Mouse (Mus musculus) adrenal gland, postnatal 10 days (tissue): ENCODE measurements at regions not wholly inside any gene's neighbourhood (a gene's known extent, or its start where the extent isn't known, plus 50 kb on each side); places are given as distances from the start of the nearest gene placed in this dataset.
"Not testable (repeated sequence)": the region's sequence is repeated elsewhere in the genome, so short reads cannot be mapped to it uniquely, and the experiment has no call there.

ENCODE experiments used
- DNase-seq: peaks from one replicate; pipeline ENCODE4 v3.0.0; 2021; ENCODE audit warnings: mixed read lengths

- no peak for DNase-seq
Observed at GRCm38 (mm10) chr14:47921811-47922277, 198.8 kb upstream of the Peli2 start.

DNA sequence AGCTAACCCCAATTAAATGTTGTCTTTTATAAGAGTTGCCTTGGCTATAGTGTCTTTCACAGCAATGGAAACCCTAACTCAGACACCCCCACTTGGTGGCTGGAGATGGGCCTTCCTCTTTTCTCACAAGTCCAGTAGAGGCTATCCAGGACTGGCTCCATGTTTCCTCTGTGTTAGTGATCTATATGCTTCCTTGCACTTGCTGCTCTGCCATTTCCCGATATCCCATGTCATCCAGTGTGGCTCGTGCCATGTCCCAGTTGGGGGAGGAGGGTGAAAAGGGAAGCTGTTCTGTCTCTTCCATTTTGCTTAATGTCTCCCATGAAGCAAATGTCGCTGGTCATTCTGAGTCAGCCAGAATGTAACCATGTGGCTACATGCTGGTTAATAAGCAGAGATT lies 194.2 kb upstream of the Peli2 start:
- no peak for DNase-seq

- no peak for DNase-seq
Observed at GRCm38 (mm10) chr14:47935401-47935800, 185.2 kb upstream of the Peli2 start.

GRCm38 (mm10) chr14:47937081-47937651 lies 183.5 kb upstream of the Peli2 start:
- DNase-seq: no peak

- DNase-seq: no peak
Observed at GRCm38 (mm10) chr14:47939781-47940590, 180.6 kb upstream of the Peli2 start.

DNA sequence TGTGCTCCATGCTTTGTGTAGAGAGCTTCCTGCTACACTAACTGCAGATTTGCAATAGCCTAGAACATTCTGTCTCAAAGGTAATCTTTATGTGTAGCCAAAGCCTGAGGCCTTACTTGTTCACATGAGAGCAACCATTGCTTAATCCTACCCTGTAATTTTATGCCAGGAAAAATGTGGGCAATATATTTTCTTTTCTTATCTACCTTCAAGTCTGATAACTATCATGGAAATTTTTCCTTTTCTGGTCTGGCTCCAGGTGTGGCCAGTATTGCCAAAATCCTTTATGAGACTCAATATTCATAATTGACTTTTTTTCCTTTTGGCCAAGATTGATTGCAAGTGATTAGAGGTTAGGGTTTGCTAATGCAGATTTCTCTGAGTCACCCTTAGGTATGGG lies 178.0 kb upstream of the Peli2 start:
- no peak for DNase-seq

DNA sequence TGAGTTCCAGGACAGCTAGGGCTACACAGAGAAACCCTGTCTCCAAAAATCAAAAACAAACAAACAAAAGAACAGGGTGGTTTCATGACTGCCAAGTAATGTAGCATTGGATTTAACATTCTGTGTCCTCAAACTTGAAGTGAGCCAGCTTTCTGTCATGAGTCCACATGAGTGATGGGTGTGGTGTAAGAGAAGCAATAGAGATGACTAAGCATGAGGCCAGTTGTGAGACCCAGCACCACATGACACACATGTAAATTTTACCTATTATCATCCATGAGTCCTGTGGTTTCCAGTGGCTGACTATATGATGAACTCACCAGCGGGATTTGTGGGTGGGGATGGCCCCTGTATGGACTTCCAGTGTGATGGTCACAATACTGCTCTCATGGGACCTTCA lies 176.0 kb upstream of the Peli2 start:
- peak; percentile 19 for DNase-seq

- DNase-seq: no peak
Observed at GRCm38 (mm10) chr14:47951041-47951440, 169.6 kb upstream of the Peli2 start.

- no peak for DNase-seq
Observed at GRCm38 (mm10) chr14:47958171-47958570, 162.5 kb upstream of the Peli2 start.

- no peak for DNase-seq
Observed at GRCm38 (mm10) chr14:47959366-47960280, 161.0 kb upstream of the Peli2 start.

- DNase-seq: not testable (repeated sequence)
Observed at GRCm38 (mm10) chr14:47964806-47965205, 155.8 kb upstream of the Peli2 start.

DNA sequence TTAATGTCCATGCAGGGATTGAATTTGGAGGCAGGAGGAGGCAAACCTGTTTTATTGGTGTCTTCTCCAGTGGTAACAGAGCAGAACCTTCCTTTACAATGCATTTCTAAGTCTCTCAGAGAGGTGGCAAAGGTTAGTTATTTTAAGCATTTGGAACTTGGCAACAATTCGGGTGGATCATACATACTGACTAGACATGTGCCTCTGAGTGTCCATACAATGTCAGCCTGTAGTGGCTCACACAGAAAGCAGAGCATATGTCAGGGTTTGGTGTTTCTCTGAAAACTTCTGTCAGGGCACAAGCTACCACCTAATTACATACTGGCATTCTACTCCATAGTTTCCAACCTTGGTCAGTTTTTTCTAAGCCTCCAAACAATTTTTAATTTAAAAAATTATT lies 150.8 kb upstream of the Peli2 start:
- no peak for DNase-seq

- DNase-seq: not testable (repeated sequence)
Observed at GRCm38 (mm10) chr14:47973161-47973560, 147.5 kb upstream of the Peli2 start.

GRCm38 (mm10) chr14:47982993-47983740 lies 137.5 kb upstream of the Peli2 start:
- peak; percentile 49 for DNase-seq

- peak; percentile 5 for DNase-seq
Observed at GRCm38 (mm10) chr14:47986483-47986882, 134.1 kb upstream of the Peli2 start.

GRCm38 (mm10) chr14:47986941-47987340 lies 133.7 kb upstream of the Peli2 start:
- peak; percentile 38 for DNase-seq

- peak; percentile 44 for DNase-seq
Observed at GRCm38 (mm10) chr14:47987392-47988075, 133.1 kb upstream of the Peli2 start.

DNA sequence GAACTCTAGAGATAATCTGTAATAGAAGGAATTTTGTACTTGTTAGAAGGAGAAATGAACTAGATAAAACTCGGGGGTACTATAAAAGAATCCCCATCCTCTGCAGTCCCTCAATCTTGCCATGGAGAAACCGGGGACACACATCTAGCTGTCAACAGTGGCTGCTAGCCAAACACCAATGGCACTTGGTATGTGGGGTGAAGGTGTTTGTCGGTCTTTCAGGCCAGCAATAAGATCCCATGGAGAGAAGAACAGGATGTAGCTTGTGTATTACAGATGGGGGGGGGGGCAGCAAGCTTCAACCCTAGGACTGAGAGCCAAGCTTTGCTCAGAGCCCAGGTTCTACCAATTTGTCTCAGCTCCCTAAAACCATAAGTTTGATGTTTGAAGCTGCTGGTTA lies 132.5 kb upstream of the Peli2 start:
- DNase-seq: no peak

- DNase-seq: peak; percentile 56
Observed at GRCm38 (mm10) chr14:47989315-47989714, 131.3 kb upstream of the Peli2 start.

DNA sequence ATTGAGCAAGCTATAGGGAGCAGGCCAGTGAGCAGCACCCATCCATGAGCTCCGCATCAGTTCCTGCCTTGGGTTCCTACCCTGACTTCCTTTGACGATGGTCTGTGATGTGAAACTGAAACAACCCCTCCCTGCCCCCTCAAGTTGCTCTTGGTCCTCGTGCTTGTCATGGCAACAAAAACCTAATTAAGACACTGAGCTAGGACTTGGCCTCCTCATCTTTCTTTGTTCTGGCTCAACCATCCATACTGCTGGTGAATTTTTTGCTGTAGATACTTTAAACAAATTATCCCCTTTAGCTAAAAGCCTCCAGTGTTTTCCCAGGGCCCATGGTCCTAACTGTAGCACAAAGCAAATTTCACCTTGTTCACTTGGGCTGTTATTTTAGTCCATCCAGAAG lies 129.9 kb upstream of the Peli2 start:
- no peak for DNase-seq

DNA sequence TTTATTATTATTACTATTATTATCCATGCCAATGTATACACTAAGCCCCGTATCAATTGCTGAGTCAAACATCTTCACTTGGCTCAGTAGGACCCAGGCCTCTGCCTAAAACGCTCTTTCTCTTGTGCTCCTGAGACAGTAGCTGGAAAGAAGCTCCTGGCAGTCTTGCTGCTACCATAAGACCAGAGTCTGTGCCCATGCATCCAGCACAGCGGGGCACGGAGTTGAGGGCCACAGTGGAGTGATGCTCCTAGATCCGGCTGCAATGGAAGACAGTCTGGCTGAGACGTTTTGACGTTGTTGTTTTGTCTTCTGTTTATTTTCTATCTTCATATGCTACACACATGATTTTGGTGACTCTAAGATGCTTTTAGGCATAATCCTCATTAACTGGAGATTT lies 129.1 kb upstream of the Peli2 start:
- DNase-seq: no peak
